Mouse (Mus musculus): ENCODE data around the gene Tjap1. TPM values are rescaled to one million over a fixed set of nuclear protein-coding genes. Genes with fewer than 3 reads are reported as not detected.
A peak's percentile ranks its signal among the peaks of the same experiment; 100 is the strongest.

Tjap1 gene
- total RNA-seq (2021) = 10 to 100 TPM; 35.4 to 43.6 TPM
- long read RNA-seq, experiment 1, transcript Tjap1-201 (10 exons, 2,426 nt) = major isoform, 6 of 25 reads
- long read RNA-seq, experiment 1, partial matches to known transcripts = 4 of 25 reads
- long read RNA-seq, experiment 1, other reads (novel, unspliced or antisense) = 15 of 25 reads
- long read RNA-seq, experiment 2, transcript Tjap1-201 (10 exons, 2,426 nt) = major isoform, 7 of 35 reads
- long read RNA-seq, experiment 2, partial matches to known transcripts = 1 of 35 reads
- long read RNA-seq, experiment 2, other reads (novel, unspliced or antisense) = 24 of 35 reads

DNA sequence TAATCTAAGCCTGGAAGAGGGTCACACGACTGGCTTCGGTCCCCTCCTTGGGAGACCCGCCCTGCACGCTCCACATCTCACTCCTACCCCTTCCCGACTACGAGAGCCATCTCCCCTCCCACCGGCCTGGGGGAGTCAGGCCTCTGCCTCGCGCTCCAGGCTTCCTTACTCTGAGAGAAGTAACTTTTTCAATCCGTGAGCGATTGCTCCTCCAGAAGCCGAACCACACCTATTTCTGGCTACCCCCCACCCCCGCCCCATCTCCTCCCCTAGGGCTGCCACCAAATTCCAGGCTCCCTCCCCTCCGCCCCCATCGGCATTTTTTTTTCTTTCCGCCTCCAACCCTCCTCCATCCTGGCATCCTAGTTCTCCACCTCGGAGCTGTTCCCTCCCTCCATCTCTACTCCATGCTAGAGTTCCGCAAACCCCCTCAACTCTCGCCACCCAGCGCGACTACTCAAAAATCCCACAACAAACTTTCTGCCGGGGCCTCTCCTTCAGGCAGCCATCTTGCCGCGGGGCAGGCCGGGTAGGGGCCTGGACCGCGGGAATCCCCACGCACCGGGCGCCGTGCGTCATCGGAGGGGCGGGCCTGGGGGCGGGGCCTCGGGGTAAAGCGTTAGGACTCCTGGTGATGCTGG is at the start of gene Tjap1:
Gene Tjap1 (minus strand): TSS at position 544 of the 641 bp plus-strand sequence.
- intact Hi-C loops (cut with DNase I) = loop anchor here (2.0 to 5.0 kb wide), 2 partner anchors 16 to 100 kb away; partner anchors contain the start of gene Zfp318
- DNase-seq = peak; percentile 76 to 79

DNA sequence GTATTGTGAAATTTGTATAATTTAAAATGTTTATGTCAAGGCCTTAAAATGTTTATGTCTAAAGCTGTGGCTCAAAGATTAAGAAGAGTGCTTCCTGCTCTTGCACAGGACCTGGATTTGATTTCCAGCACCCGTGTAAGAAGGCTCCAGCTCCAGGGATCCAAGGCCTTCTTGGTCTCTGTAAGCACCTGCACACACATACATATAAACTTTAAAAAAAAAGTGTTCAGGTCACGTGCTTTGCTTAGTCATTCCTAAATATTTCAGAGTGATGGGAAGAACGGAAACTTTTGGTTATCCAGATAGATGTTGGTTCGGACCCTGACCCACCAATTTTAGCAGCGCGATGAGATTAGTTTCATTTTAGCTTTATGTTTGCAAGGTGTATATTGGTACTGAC is 45.9 kb upstream of the Tjap1 start:
- intact Hi-C loops (cut with DNase I) = loop anchor here (5.0 kb wide), 1 partner anchor 59 kb away; no protein-coding TSS in a partner anchor
- no peak for DNase-seq

DNA sequence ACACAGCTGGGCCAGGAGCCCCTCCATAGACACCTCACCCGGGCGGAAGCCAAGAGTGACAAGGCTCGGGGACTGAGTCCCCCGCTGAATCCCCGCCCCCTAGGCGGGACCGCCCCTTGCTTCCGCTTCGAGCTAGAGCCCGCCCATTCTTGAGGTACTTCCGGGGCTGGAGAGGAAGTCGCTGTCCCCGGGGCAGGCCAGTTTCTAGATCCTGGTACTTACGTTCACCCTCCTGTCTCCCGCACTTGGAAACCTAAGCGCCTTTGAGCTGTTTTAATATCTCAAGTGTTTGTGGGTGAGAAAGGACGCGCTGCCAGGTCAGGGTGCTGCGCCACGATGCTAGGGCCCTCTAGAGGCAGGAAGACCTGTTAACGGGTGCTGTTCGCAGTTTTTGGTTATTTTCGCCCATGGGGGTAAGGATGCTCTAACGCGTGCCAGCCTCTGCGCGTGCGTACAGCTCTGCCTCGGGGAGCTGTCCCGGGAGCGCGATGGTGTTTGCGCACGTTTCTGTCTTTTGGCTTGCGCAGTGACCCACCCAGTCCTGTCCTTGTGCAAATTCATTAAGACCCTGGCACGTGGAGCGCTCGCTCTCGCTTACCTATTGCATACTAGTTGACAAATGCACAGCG is 45.2 kb upstream of the Tjap1 start, which contains the start of gene Abcc10:
Gene Abcc10 (minus strand): TSS at position 447 of the 629 bp plus-strand sequence.
- intact Hi-C loops (cut with DNase I) = loop anchor here (5.0 kb wide), 1 partner anchor 59 kb away; no protein-coding TSS in a partner anchor
- peak; percentile 93 to 94 for DNase-seq

DNA sequence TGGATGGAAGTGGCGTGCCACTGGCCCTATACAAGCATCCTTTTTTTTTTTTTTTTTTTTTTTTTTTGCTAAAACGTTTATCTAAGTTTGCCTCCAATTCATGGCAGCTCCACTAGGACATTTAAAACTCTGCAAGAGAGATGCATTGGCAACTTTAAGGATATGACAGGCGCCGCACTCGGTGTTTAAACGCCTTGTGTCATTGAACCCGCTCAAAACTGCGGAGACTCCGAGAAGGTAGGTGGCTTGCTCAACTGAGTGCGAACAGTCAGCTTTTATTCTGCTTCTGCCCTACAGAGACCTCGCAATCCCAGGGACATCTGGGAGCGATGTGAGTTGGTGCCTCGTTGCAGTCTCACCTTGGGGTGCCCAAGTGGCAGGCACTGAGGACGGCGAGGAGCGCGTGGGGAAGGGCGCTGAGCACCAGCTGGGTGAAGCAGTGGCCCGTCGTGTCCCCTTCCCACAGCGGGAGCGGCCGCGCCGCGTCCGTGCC is 44.6 kb upstream of the Tjap1 start:
- intact Hi-C loops (cut with DNase I) = loop anchor here (5.0 kb wide), 1 partner anchor 60 kb away; no protein-coding TSS in a partner anchor
- DNase-seq = no peak

DNA sequence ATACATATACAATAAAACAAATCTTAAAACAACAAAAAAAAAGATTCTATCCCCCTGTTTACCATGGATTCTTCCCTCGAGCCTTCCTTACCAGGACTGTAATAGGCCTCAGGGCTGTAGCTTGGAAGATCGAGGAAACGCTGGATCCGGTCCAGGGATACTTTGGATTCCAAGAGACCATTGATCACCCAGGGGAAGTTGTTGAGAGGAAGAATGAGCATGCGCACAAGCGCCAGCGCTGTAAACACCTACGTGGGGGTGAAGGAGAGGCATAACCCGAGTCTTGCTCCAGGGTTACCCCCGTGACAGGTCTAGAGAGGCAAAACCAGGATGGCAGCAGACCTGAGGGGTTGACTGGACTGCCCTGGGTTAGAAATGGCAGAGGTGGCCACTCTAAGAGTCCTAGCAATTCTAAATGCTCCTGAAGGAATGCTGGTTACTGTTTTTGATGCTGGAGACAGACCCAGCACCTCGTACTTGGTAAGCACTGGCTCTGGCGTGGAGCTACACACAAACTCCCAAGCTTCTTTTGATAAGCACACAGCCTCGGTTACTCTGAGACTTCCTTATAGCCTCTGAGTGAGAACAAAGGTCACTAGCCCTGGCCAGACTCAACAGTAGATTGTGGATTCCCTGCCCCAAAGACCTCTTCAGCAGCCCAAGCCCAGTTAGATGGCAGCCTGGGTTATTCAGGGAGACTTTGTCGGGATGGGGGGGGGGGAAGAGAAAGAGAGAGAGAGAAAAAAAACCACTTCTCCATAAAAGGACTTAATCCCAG is 39.4 kb upstream of the Tjap1 start:
- DNase-seq = no peak
- intact Hi-C loops (cut with DNase I) = no loop called here

DNA sequence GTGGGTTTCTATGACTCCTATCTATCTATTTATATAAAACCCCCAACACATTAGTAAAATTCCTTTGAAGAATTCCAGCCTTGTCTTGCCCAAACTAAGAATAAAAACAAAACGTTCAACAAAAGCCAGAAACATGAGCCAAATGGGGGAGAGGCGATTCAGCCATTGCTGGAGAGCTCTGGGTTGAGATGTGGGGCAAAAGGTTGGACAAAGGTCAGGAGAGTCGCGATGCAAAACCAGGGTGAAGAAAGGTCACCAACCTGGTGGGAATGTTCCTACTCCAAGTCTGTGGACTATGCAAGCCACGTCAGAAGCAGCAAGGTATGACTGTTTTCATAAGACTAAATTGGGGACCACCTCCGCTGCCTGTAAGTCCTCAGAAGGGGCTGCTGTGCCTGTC is 37.7 kb upstream of the Tjap1 start:
- DNase-seq = no peak
- intact Hi-C loops (cut with DNase I) = no loop called here

DNA sequence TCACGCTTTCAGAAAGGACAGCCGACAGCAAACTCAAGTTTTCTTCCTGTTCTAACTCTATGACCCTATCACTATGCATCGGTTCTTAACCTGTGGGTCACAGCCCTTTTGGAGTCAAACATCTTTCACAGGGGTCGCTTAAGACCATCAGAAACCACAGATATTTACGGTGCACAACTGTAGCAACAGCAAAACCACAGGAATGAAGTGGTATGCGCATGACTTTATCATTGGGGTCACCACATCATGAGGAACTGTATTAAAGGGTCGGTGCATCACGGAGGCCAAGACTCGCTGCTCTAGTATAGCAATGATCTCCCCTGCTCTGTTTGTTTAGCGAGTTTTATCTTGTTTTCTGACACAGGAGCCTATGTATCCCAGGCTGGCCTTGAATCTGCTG is 33.0 kb upstream of the Tjap1 start:
- intact Hi-C loops (cut with DNase I) = no loop called here

DNA sequence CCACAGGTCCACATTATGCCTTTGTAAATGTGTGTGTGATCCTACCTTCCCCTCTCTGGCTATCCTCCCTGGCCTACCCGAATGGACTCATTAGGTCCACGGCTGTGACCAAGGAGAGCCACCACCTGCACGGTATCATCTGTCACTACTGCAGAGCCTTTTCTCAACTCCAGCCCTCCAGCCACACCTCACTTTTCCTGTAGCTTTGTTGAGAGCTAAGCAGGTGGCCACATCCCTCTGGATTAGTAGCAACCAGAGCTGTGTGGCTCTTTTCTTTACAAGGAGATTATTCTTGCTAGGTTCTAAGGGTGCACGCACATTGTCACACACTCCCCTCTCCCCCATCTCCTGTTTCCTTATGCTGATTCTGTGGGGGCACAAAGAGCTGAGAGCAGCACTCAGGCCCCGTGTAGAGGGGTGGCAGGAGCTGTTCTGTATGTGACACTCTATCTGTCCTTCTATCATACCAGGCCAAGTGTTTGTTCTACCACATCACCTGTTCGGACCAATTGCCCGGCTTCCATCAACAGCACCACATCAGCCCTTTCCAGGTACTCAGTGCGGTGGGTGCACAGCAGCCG is 30.4 kb upstream of the Tjap1 start:
- intact Hi-C loops (cut with DNase I) = no loop called here

More for the DNA sequence above, 33.0 kb upstream of the Tjap1 start:
- no peak for DNase-seq

DNA sequence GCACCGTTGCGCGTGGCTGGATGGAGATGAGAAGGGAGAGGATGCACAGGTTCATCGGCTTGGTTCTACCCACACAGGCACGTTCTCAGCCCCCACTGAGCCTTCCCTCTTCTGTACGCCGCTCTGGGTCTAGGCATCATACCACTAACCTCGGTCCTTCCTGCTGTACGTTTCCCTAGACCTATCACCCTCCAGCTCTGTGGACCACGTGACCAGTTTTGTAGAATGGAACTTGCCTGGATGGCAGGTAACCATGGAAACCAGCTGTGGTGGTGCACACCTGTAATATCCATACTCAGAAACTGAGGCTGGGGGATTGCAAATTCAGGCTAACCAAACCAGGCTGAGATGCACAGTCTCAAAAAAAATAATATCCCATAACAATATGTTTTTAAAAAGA is 27.7 kb upstream of the Tjap1 start:
- no peak for DNase-seq
- intact Hi-C loops (cut with DNase I) = no loop called here

More for the DNA sequence above, 30.4 kb upstream of the Tjap1 start:
- no peak for DNase-seq

DNA sequence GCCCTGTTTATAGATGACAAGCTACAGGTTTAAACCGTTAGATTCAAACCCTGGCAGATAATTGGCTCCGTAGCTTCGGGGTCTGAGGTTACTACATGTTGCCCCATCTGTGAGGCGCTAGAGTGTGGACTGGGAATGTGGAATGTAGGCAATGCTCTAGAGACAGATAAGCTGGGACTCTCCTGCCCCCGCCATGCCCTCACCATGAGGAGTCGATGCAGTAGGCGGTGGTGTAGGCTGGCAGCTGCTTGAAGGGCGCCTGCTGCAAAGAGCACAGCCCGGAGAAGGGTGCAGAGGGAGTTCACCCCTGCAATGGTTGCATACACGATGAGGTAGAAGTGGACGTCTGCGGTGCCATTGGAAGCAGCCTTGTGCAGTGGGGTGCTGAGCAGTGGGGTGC is 27.0 kb upstream of the Tjap1 start:
- intact Hi-C loops (cut with DNase I) = no loop called here
- DNase-seq = no peak

DNA sequence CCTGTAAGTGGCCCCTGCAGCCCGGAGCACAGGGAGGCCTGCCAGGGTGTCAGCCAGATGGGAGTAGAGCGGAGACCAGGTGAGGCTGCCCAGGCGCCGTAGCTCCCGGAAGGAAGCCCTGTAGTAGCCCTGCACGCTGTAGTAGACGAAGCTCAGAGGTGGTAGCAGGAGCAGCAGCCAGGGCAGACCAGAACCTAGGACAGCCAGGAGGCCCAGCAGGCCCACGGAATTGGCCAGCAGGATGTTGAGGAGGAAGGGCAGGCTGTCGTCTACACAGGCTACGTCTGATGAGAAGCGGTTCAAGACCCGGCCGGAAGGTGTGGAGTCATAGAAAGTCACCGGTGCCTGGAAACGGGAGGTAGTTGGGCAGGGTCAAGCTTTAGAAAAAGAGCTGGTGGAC is 24.1 kb upstream of the Tjap1 start:
- DNase-seq = no peak
- intact Hi-C loops (cut with DNase I) = no loop called here

DNA sequence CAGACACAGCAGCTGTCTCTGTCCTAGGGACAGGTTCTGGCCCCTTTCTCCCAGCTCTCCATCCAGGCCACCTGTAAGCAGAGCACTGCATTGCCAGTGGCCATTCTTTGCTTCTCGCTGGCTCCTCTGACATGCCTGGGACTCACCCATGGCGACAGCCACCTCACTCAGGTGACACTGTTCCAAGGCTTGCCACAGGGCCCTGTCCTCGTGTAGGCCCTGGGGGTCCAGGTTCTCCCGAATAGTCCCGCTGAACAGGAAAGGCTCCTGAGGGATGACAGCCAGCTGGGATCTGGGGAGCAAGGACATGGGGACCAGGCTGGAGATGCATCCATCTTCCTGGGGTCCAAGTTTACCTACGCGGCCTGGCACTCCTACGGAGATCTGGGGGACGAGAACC is 21.4 kb upstream of the Tjap1 start:
- intact Hi-C loops (cut with DNase I) = no loop called here
- no peak for DNase-seq

DNA sequence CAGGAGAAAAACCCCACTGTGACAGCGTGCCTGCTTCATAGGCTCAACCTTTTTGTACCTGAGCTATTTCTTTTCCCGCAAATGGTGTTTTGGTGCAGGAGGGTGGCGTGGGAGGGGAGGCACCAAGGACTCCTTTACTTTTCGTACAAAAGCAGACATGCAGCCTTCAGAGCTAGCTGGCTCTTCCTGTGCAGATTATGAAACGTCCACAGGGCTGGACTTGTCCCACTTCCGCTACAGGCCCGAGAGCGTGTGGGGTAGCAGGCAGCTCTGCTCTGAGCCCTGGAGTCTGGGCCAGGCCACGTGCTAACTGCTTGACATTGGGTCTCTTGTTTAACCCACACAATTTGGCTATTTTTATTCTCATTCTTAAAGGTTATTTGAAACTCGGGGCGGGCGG is 19.1 kb upstream of the Tjap1 start:
- intact Hi-C loops (cut with DNase I) = no loop called here
- no peak for DNase-seq

DNA sequence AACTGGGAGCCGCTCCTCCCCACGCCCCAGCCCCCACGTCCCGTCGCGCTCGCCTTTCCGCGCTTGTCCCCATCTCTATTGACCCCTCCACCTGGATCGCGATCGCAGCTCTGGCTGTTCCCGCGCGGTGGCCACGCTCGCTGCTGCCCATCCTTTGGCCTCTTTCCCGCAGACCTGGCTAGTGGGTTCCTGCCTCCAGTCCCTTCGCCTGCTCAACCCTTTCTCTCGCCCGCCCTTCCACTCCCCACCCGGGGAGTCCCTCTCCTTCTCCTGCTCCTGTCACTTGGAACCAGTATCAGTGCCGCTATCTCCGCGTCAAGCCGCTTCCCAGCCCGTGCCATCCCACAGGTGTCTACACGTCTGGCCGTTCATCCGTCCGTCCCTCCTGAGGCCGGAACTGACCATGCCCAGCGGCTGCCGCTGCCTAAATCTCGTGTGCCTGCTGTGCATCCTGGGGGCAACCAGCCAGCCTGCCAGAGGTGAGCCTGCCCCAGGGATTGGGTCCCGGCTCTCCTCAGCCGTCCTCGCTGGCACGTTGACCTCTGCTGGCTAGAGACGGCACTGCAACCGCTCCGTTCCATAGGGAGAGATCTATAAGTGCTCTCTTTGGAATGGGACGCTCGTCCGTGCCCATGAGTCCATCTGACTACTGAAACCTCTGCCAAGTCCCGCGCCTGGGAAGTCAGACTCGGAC is 15.5 kb upstream of the Tjap1 start:
- intact Hi-C loops (cut with DNase I) = loop anchor here (1.0 kb wide), 1 partner anchor 32 kb away; no protein-coding TSS in a partner anchor
- peak; percentile 76 to 77 for DNase-seq

DNA sequence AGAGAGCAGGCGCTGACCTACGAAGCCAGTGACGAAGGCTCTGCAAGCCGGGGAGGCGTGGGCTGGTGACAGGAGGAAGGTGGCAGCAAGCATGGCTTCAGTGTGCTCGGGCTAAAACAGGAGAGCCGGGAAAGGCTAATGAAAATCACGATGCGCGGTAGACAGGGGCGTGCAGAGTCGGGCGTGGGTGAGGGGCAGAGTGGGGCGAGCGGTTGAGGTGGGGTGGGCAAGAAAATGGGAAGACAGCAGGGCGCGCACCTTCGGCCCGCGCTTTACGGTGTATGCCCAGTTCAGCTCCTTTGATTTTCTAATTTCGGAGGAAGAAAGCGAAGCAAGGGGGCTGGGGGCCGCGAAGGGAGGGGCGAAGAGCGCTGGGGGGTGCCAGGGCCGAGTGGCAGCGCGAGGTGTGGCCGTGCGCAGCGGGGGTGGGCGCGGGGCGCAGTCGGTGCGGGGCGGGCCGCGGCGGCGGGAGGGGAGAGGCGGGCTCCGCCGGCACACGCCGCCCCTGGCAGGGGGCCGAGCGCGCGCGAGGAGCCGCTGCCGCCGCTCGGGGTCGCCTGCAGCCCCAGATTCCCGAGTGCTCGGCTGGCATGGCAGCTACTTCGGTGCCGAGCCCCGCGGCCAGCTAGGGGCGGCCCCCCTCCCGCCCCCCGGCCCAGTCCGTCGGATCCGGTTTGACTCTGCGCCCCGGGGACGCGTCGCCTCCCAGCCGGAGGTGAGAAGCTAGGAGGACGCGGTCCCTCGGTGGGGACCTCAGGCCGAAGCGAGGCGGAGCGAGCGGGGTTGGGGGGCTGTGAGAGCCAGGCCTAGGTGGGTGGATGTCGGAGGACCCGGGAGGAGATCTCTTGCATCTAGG is 14.8 kb upstream of the Tjap1 start, which contains the start of gene Dlk2:
Gene Dlk2 (plus strand): TSS at position 58 of the 856 bp plus-strand sequence.
- intact Hi-C loops (cut with DNase I) = loop anchor here (1.0 kb wide), 1 partner anchor 31 kb away; no protein-coding TSS in a partner anchor
- no peak for DNase-seq

DNA sequence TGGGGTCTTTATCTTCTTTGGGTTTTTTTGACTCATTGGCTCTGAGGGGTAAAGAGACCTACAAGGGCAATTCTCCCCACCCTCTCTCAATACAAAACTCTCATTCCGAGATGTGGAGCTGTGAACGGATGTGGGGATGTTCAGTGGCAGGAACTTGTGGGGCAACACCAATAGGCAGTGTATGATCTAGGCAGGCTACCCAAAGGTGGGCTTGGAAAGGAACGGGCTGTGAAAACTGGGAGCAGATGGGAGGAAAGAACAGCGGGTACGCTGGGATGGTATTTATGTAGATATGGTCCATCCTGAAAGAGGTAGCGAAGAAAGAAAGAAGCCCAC is 14.2 kb upstream of the Tjap1 start:
- intact Hi-C loops (cut with DNase I) = no loop called here
- DNase-seq = no peak

DNA sequence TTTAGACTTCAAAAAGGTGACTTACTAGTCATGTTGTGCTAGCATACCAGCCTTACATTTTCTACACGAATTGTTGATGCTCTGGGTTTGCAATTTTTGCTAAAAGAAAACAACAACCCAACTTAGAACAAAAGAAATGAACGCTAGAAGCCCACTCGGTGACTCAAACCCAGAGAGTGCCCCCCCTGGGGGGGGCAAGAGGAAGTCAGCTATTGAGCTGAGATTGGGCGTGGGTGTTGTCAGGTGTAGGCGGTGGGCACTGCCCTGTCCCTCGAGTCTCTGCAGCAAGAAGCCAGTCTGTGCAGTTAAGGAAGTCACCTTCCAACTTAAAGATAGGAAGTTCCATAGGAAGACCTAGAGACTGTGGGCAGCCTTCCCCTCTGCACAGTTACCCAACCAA is 13.8 kb upstream of the Tjap1 start:
- no peak for DNase-seq
- intact Hi-C loops (cut with DNase I) = no loop called here

DNA sequence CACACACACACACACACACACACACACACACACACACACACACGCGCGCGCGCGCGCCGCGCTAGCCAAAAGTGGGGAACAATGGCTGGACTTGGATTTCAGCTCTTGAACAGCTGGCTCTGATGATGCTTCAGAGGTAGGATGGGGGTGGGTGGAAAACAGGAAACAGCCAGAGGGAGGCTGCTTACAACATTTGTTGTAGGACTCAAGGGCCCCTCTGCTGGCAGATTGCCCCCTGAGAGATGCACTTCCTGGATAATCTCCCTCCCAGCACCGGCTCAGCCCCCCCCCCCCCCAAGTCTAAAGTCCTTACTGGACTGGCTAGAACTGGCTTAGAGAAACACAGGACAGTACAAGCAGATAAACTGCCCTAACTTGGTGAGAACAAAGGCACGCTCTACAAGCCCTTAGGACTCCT is 4.9 kb upstream of the Tjap1 start:
- peak; percentile 25 to 33 for DNase-seq
- intact Hi-C loops (cut with DNase I) = no loop called here

Measured in gastrocnemius, postnatal 36 days (tissue).